Mouse (Mus musculus): ENCODE measurements around the gene Efna5. TPM values are rescaled to one million over a fixed set of nuclear protein-coding genes. Genes with fewer than 3 reads are reported as not detected.

Efna5 gene
- polyA plus RNA-seq, 1 experiment from 2014 or later: 24.5 TPM

GRCm38 (mm10) chr17:62787855-62788254 is 93.3 kb downstream of the Efna5 start:
- peaks cover 46% of the 10 kb centered on the region for H3K4me1 ChIP-seq (replicated peaks)
- no peak overlapping the region for H3K4me2 ChIP-seq
- no peak overlapping the region for H3K27ac ChIP-seq (ENCODE audit: poor library complexity, severe bottlenecking)
- H3K9me3 ChIP-seq (replicated peaks): no peaks in the 10 kb centered on the region
- WGBS: 61% methylated on average over 3 of the region's 3 CpGs
- no peaks in the 10 kb centered on the region for H3K27me3 ChIP-seq (replicated peaks)
- H3K9ac ChIP-seq: no peak overlapping the region
- no peak overlapping the region for H3K4me3 ChIP-seq
- no peak for ATAC-seq (ENCODE audit: insufficient number of reproducible peaks, low FRiP score)
- no peaks in the 10 kb centered on the region for H3K36me3 ChIP-seq

GRCm38 (mm10) chr17:62786602-62786907 is 94.6 kb downstream of the Efna5 start:
- Histone ChIP-seq H3K27me3 (replicated peaks) (no peaks in the 10 kb centered on the region), H3K27ac (ENCODE audit: poor library complexity, severe bottlenecking) (no peak overlapping the region), H3K4me3 (no peak overlapping the region), H3K9me3 (replicated peaks) (no peaks in the 10 kb centered on the region), H3K4me2 (no peak overlapping the region), H3K4me1 (replicated peaks) (peaks cover 47% of the 10 kb centered on the region), H3K36me3 (no peaks in the 10 kb centered on the region), H3K9ac (no peak overlapping the region)
- 69% methylated on average over 7 of the region's 7 CpGs for WGBS
- no peak for ATAC-seq (ENCODE audit: insufficient number of reproducible peaks, low FRiP score)

- Histone ChIP-seq H3K27ac (ENCODE audit: poor library complexity, severe bottlenecking) (no peak overlapping the region), H3K9ac (no peak overlapping the region), H3K4me2 (no peak overlapping the region), H3K4me3 (no peak overlapping the region), H3K9me3 (replicated peaks) (no peaks in the 10 kb centered on the region), H3K4me1 (replicated peaks) (peaks cover 50% of the 10 kb centered on the region), H3K27me3 (replicated peaks) (no peaks in the 10 kb centered on the region), H3K36me3 (no peaks in the 10 kb centered on the region)
- no peak for ATAC-seq (ENCODE audit: insufficient number of reproducible peaks, low FRiP score)
- WGBS: 63% methylated on average over 4 of the region's 4 CpGs
These were observed 95.1 kb downstream of the Efna5 start for GRCm38 (mm10) chr17:62785781-62786601.

GRCm38 (mm10) chr17:62784274-62785171 is 96.6 kb downstream of the Efna5 start:
- 54% methylated on average over 27 of the region's 27 CpGs for WGBS
- peak overlapping the region; percentile 50 for H3K4me2 ChIP-seq
- H3K9ac ChIP-seq: no peak overlapping the region
- ATAC-seq (ENCODE audit: insufficient number of reproducible peaks, low FRiP score): no peak
- peaks cover 44% of the 10 kb centered on the region for H3K4me1 ChIP-seq (replicated peaks)
- H3K9me3 ChIP-seq (replicated peaks): no peaks in the 10 kb centered on the region
- H3K36me3 ChIP-seq: no peaks in the 10 kb centered on the region
- H3K4me3 ChIP-seq: peak overlapping the region; percentile 20; the same call in 1 of the 2 replicates
- no peak overlapping the region for H3K27ac ChIP-seq (ENCODE audit: poor library complexity, severe bottlenecking)
- H3K27me3 ChIP-seq (replicated peaks): no peaks in the 10 kb centered on the region

GRCm38 (mm10) chr17:62783524-62784273 is 97.4 kb downstream of the Efna5 start:
- H3K27me3 ChIP-seq (replicated peaks): no peaks in the 10 kb centered on the region
- H3K27ac ChIP-seq (ENCODE audit: poor library complexity, severe bottlenecking): peak overlapping the region; percentile 53
- no peak overlapping the region for H3K9ac ChIP-seq
- 15% methylated on average over 13 of the region's 13 CpGs for WGBS
- peak overlapping the region; percentile 50 for H3K4me2 ChIP-seq
- ATAC-seq (ENCODE audit: insufficient number of reproducible peaks, low FRiP score): peak; percentile 58
- H3K9me3 ChIP-seq (replicated peaks): no peaks in the 10 kb centered on the region
- peak overlapping the region; percentile 20; the same call in 1 of the 2 replicates for H3K4me3 ChIP-seq
- no peaks in the 10 kb centered on the region for H3K36me3 ChIP-seq
- H3K4me1 ChIP-seq (replicated peaks): peaks cover 40% of the 10 kb centered on the region

GRCm38 (mm10) chr17:62782826-62783404 is 98.2 kb downstream of the Efna5 start:
- peaks cover 37% of the 10 kb centered on the region for H3K4me1 ChIP-seq (replicated peaks)
- no peaks in the 10 kb centered on the region for H3K9me3 ChIP-seq (replicated peaks)
- ATAC-seq (ENCODE audit: insufficient number of reproducible peaks, low FRiP score): peak; percentile 63
- no peaks in the 10 kb centered on the region for H3K36me3 ChIP-seq
- H3K9ac ChIP-seq: peak overlapping the region; percentile 11; the same call in 1 of the 2 replicates
- peak overlapping the region; percentile 50 for H3K4me2 ChIP-seq
- no peak overlapping the region for H3K4me3 ChIP-seq
- 24% methylated on average over 13 of the region's 13 CpGs for WGBS
- H3K27me3 ChIP-seq (replicated peaks): no peaks in the 10 kb centered on the region
- H3K27ac ChIP-seq (ENCODE audit: poor library complexity, severe bottlenecking): peak overlapping the region; percentile 53

GRCm38 (mm10) chr17:62781120-62781519 is 100.0 kb downstream of the Efna5 start:
- H3K27me3 ChIP-seq (replicated peaks): no peaks in the 10 kb centered on the region
- no peak for ATAC-seq (ENCODE audit: insufficient number of reproducible peaks, low FRiP score)
- WGBS: 82% methylated on average over 5 of the region's 6 CpGs
- peaks cover 36% of the 10 kb centered on the region for H3K4me1 ChIP-seq (replicated peaks)
- H3K9ac ChIP-seq: no peak overlapping the region
- H3K27ac ChIP-seq (ENCODE audit: poor library complexity, severe bottlenecking): no peak overlapping the region
- no peaks in the 10 kb centered on the region for H3K36me3 ChIP-seq
- H3K4me3 ChIP-seq: no peak overlapping the region
- no peak overlapping the region for H3K4me2 ChIP-seq
- H3K9me3 ChIP-seq (replicated peaks): no peaks in the 10 kb centered on the region

GRCm38 (mm10) chr17:62777858-62778564 is 103.1 kb downstream of the Efna5 start:
- peaks cover 20% of the 10 kb centered on the region for H3K4me1 ChIP-seq (replicated peaks)
- H3K4me3 ChIP-seq: no peak overlapping the region
- H3K27me3 ChIP-seq (replicated peaks): no peaks in the 10 kb centered on the region
- H3K36me3 ChIP-seq: no peaks in the 10 kb centered on the region
- no peaks in the 10 kb centered on the region for H3K9me3 ChIP-seq (replicated peaks)
- no peak overlapping the region for H3K4me2 ChIP-seq
- 68% methylated on average over 10 of the region's 10 CpGs for WGBS
- ATAC-seq (ENCODE audit: insufficient number of reproducible peaks, low FRiP score): no peak
- no peak overlapping the region for H3K27ac ChIP-seq (ENCODE audit: poor library complexity, severe bottlenecking)
- H3K9ac ChIP-seq: no peak overlapping the region

GRCm38 (mm10) chr17:62776710-62777109 is 104.4 kb downstream of the Efna5 start:
- H3K27ac ChIP-seq (ENCODE audit: poor library complexity, severe bottlenecking): no peak overlapping the region
- H3K4me1 ChIP-seq (replicated peaks): peaks cover 16% of the 10 kb centered on the region
- no peak overlapping the region for H3K4me3 ChIP-seq
- no peak overlapping the region for H3K4me2 ChIP-seq
- no peak overlapping the region for H3K9ac ChIP-seq
- no peaks in the 10 kb centered on the region for H3K9me3 ChIP-seq (replicated peaks)
- no peak for ATAC-seq (ENCODE audit: insufficient number of reproducible peaks, low FRiP score)
- no peaks in the 10 kb centered on the region for H3K27me3 ChIP-seq (replicated peaks)
- WGBS: 79% methylated on average over 3 of the region's 3 CpGs
- H3K36me3 ChIP-seq: no peaks in the 10 kb centered on the region

- WGBS: 73% methylated on average over 2 of the region's 2 CpGs
These were observed 105.1 kb downstream of the Efna5 start for GRCm38 (mm10) chr17:62775976-62776375.

More at GRCm38 (mm10) chr17:62775976-62776375, 105.1 kb downstream of the Efna5 start:
- no peaks in the 10 kb centered on the region for H3K36me3 ChIP-seq
- no peak overlapping the region for H3K9ac ChIP-seq
- H3K4me1 ChIP-seq (replicated peaks): peaks cover 14% of the 10 kb centered on the region
- H3K9me3 ChIP-seq (replicated peaks): no peaks in the 10 kb centered on the region
- no peak overlapping the region for H3K27ac ChIP-seq (ENCODE audit: poor library complexity, severe bottlenecking)
- H3K27me3 ChIP-seq (replicated peaks): no peaks in the 10 kb centered on the region
- H3K4me2 ChIP-seq: no peak overlapping the region
- no peak for ATAC-seq (ENCODE audit: insufficient number of reproducible peaks, low FRiP score)
- H3K4me3 ChIP-seq: no peak overlapping the region

All from heart, embryonic 12.5 days (tissue).